Mouse (Mus musculus) limb, embryonic 13.5 days (tissue): ENCODE measurements around the gene Nhsl2. TPM values are rescaled to one million over a fixed set of nuclear protein-coding genes. Genes with fewer than 3 reads are reported as not detected.
"Not testable (repeated sequence)": the region's sequence is repeated elsewhere in the genome, so short reads cannot be mapped to it uniquely, and the experiment has no call there.

Experiments
- ATAC-seq: fragments of 200-750 bp; cut with Nextera tagmentation; 2 replicates; pipeline ENCODE4 v1.8.0; 2017; ENCODE audit warnings: low read depth, moderate number of reproducible peaks, moderate TSS enrichment; ENCODE audit not compliant: low FRiP score
- H3K27ac ChIP-seq: fragments of 300-500 bp; sonication (generic); 2 replicates; pipeline ENCODE4 v1.5.1; 2015; ENCODE audit warnings: inconsistent platforms, mild to moderate bottlenecking, moderate library complexity
- H3K27me3 ChIP-seq: fragments of 300-500 bp; sonication (generic); 2 replicates; pipeline ENCODE4 v1.6.1; 2015; ENCODE audit warnings: mild to moderate bottlenecking, inconsistent platforms
- H3K36me3 ChIP-seq: fragments of 300-500 bp; sonication (generic); 2 replicates; pipeline ENCODE4 v1.6.1; 2015; ENCODE audit warnings: inconsistent platforms, mild to moderate bottlenecking, moderate library complexity
- H3K4me1 ChIP-seq: fragments of 300-500 bp; sonication (generic); 2 replicates; pipeline ENCODE4 v1.6.1; 2015; ENCODE audit warnings: inconsistent platforms
- H3K4me2 ChIP-seq: fragments of 300-500 bp; sonication (generic); replicated peaks from 2 replicates; pipeline ENCODE4 v1.6.1; 2015; ENCODE audit warnings: inconsistent platforms, mild to moderate bottlenecking, moderate library complexity
- H3K4me3 ChIP-seq: fragments of 300-500 bp; sonication (generic); 2 replicates; pipeline ENCODE4 v1.5.1; 2015; ENCODE audit warnings: moderate library complexity, mild to moderate bottlenecking, inconsistent platforms
- H3K9ac ChIP-seq: fragments of 300-500 bp; sonication (generic); 2 replicates; pipeline ENCODE4 v1.6.1; 2015; ENCODE audit warnings: mild to moderate bottlenecking, inconsistent platforms
- H3K9me3 ChIP-seq: fragments of 300-500 bp; sonication (generic); 2 replicates; pipeline ENCODE4 v1.6.1; 2016; ENCODE audit warnings: inconsistent platforms
- WGBS: fragments of 180-500 bp; shearing (Covaris S2); methylation state at CpG from one replicate; pipeline ENCODE4 v1.1.7; 2015; 5-methylcytosine and 5-hydroxymethylcytosine counted together
- polyA plus RNA-seq: library from polyadenylated mRNA; unstranded; fragments of >200 nt; fragmentation: Nextera tagmentation; extraction: Ambion mirVana; gene quantifications from 2 replicates; pipeline ENCODE4 v1.2.1, GENCODE M21; 2015

Nhsl2 gene
- 14.6 and 17.4 TPM in 2 replicates for polyA plus RNA-seq

DNA sequence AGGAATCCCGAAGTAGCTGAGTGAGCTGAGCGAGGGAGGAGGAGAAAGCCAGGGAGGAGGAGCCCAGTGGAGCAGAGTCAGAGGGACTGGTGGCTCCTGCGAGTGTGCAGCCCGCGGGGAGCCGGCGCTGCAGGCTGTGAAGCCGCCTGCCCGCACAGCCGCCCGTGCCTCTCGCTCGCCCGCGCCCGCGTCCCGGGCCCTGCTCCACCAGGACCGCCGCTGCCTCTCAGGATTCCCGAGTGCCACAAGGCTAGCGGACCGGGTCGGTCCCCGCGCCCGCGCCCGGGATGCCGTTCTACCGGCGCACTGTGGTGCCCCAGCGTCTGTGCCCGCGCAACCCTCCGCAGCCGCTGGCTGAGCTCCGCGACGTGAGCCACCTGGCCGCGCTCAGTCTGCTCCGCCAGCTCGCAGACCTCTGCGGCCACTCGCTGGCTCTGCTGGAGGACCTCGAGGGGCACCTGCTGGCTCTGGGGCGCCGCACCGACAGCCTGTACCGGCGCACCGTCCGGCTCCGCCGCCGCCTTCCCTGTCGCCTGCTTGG is at the start of gene Nhsl2:
Gene Nhsl2 (plus strand): TSS at position 105 of the 541 bp plus-strand sequence.
- Histone ChIP-seq H3K27ac (no peak within 1 kb of the TSS; the same call in 1 of the 2 replicates), H3K9me3 (no peaks in the 10 kb centered on the region), H3K4me1 (no peaks in the 10 kb centered on the region; the same call in 1 of the 2 replicates), H3K4me2 (peak within 1 kb of the TSS; percentile 71), H3K36me3 (no peaks in the 10 kb centered on the region), H3K27me3 (peaks cover 77% of the 10 kb centered on the region), H3K9ac (peak within 1 kb of the TSS; percentile 71), H3K4me3 (peak within 1 kb of the TSS; percentile 56)
- 11% methylated on average over 48 of the region's 58 CpGs for WGBS
- peak; percentile 91 for ATAC-seq

DNA sequence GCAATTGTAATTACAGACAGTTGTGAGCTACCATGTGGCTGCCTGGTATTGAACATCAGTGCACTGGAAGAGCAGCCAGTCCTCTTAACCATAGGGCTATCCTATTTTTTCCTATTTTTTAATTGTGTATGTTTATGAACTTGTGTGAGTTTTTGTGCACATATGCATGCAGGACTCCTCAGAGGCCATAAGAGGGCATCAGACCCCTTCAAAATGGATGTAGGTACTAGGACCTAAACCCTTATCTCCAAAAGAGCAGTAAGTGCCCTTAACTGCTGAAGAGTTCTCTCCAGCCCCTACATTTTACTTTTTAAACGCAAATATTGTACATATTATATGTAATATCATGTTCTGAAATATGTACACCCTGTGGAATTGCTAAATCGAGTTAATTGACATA is 43.7 kb upstream of the Nhsl2 start:
- Histone ChIP-seq H3K27ac (no peak overlapping the region), H3K4me2 (no peak overlapping the region), H3K27me3 (peaks cover 13% of the 10 kb centered on the region; the same call in 1 of the 2 replicates), H3K4me3 (no peak overlapping the region), H3K36me3 (no peaks in the 10 kb centered on the region), H3K9me3 (no peaks in the 10 kb centered on the region), H3K9ac (no peak overlapping the region), H3K4me1 (no peaks in the 10 kb centered on the region)
- WGBS, result 36% methylated on average over 2 of the region's 2 CpGs
- ATAC-seq, result no peak

DNA sequence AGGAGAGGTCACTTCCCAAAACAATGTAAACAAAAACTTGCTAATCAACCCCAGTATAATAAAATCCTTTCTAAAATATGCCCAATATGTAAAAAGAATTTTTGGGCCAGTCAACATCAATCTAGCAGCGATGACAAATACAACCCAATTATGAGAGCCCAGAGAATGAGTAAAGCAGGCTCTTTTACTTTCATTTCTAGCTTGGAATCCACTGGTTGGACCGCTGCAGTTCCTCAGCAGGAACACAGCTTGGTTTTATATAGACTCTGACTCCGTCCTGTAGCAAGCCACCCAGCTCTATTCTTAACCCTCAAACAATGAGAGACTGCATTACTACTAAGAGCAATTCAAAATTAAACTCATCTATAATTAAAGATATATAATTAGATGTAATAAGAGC is 37.4 kb upstream of the Nhsl2 start:
- no peak for ATAC-seq
- H3K4me2 ChIP-seq, result no peak overlapping the region
- no peak overlapping the region for H3K9ac ChIP-seq
- H3K27me3 ChIP-seq, result peaks cover 25% of the 10 kb centered on the region
- no peaks in the 10 kb centered on the region for H3K4me1 ChIP-seq
- no peaks in the 10 kb centered on the region for H3K36me3 ChIP-seq
- H3K4me3 ChIP-seq, result no peak overlapping the region
- WGBS, result 65% methylated on average over 3 of the region's 3 CpGs
- H3K9me3 ChIP-seq, result no peaks in the 10 kb centered on the region
- no peak overlapping the region for H3K27ac ChIP-seq

DNA sequence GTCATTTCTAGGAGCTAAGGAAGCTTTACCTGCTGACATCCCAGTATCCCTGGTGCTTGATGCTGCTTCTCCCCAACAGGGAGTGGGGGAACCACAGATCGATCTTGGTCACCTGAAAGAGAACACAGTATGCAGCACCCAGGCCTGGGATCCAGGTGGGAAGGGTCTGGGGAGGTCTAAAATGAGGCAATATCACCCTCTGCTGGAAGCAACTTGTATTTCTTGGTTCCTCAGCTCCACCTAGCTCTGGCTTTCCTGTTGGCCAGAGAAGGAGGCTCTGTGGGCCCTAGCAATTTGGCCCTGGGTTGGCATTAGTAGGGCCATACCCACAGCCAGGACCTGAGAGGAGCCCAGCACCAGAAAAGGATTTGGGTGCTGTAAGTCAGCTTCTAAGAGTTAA is 30.0 kb upstream of the Nhsl2 start:
- WGBS, result 59% methylated on average over 1 of the region's 1 CpGs
- no peaks in the 10 kb centered on the region for H3K4me1 ChIP-seq
- no peak overlapping the region for H3K9ac ChIP-seq
- no peak overlapping the region for H3K4me3 ChIP-seq
- no peaks in the 10 kb centered on the region for H3K36me3 ChIP-seq
- no peak overlapping the region for H3K4me2 ChIP-seq
- no peaks in the 10 kb centered on the region for H3K9me3 ChIP-seq
- no peak for ATAC-seq
- H3K27ac ChIP-seq, result no peak overlapping the region
- H3K27me3 ChIP-seq, result peaks cover 32% of the 10 kb centered on the region

DNA sequence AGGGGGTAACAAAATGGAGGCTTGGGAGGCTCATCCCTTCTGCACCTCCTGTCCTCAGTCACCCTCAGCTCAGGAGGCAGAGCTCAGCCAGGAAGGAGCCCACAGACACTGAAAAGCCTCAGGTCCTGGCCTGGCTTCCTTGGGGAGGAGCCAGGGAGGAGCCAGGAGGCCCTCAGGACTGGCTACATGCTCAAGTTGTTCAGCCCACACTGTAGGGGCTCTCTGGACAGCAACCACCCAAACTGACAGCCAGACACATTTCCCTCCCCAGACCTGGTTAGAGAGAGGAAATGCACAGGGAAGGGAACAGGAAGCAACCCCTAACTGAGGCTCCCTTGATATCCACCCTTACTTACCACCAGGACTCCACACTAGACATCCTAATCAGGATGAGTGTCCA is 29.2 kb upstream of the Nhsl2 start:
- H3K9me3 ChIP-seq, H3K4me1 ChIP-seq, ATAC-seq, H3K36me3 ChIP-seq, H3K27ac ChIP-seq, H3K9ac ChIP-seq, H3K4me2 ChIP-seq, H3K4me3 ChIP-seq: not testable (repeated sequence)
- peaks cover 32% of the 10 kb centered on the region for H3K27me3 ChIP-seq

DNA sequence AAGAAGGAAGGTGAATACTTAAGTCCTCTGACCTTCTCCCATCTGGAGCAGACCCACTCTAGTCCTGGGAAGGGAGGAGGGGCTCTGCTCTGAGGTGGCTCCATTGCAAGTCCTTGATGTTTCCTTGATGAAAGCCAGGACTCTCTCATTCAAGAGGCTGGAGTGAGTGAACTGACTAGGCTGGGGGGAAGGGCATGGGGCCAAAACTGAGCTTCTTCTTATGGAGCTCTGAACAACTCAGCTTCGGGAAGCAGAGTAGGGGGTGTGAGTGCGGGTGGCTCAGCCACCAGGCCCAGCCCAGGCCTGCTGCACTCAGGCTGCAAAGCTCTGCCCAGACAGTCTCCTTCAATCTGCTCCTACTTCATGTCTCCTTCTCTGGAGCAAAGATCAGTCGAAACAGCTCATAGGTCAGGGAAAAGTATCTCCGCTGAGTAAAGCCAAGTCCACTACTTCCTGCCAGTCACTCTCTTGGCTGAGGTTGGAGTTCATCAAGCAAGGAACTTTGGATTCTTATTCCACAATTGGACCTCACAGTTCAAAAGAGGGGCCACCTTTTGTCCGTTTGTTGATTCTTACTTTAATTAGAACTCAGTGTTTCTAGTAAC is 1.9 kb upstream of the Nhsl2 start:
- ATAC-seq, result no peak

DNA sequence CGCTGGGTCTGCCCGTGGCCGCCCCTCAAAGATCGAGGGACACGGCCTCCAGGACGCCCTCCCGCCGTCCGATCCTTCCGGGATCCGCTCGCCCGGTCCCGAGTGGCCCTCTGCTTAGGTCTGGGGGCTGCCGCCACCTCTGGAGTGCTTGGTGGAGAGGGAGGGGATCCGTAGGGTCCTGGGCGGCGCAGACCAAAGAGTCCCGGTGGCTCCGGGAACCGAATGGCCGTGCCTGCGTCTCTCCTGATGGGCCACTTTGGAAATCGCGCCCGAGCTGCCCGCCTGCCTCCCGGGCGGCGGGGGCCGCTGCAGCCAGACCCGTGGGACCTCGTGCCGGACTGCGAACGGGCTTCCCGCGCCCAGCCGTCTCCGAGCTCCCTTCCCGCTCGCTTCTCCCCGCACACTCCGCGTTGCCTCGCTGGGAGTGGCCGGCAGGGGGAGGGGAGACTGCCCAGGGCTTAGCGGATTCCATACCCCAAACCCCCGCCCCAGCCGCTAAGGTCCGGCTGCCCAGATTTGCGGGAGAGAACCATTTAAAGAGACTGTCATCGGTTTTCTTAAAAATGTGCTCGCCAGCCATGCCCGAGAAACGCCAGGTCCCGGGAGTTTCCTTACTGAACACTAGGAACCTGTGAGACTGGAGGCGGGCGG is 841 bp downstream of the Nhsl2 start:
- H3K4me3 ChIP-seq, result peak overlapping the region; percentile 56
- no peaks in the 10 kb centered on the region; the same call in 1 of the 2 replicates for H3K4me1 ChIP-seq
- ATAC-seq, result peak; percentile 38; the same call in 1 of the 2 replicates
- 17% methylated on average over 59 of the region's 59 CpGs for WGBS
- peaks cover 80% of the 10 kb centered on the region for H3K27me3 ChIP-seq
- peak overlapping the region; percentile 71 for H3K9ac ChIP-seq
- H3K36me3 ChIP-seq, result no peaks in the 10 kb centered on the region
- no peak overlapping the region; the same call in 1 of the 2 replicates for H3K27ac ChIP-seq
- peak overlapping the region; percentile 71 for H3K4me2 ChIP-seq
- no peaks in the 10 kb centered on the region for H3K9me3 ChIP-seq

More for the DNA sequence above, 1.9 kb upstream of the Nhsl2 start:
- H3K4me2 ChIP-seq, result no peak overlapping the region
- no peak overlapping the region for H3K27ac ChIP-seq
- H3K9ac ChIP-seq, result no peak overlapping the region
- WGBS, result 41% methylated on average over 5 of the region's 5 CpGs
- no peaks in the 10 kb centered on the region for H3K9me3 ChIP-seq
- no peaks in the 10 kb centered on the region for H3K36me3 ChIP-seq
- peaks cover 77% of the 10 kb centered on the region for H3K27me3 ChIP-seq
- H3K4me3 ChIP-seq, result no peak overlapping the region
- no peaks in the 10 kb centered on the region; the same call in 1 of the 2 replicates for H3K4me1 ChIP-seq

DNA sequence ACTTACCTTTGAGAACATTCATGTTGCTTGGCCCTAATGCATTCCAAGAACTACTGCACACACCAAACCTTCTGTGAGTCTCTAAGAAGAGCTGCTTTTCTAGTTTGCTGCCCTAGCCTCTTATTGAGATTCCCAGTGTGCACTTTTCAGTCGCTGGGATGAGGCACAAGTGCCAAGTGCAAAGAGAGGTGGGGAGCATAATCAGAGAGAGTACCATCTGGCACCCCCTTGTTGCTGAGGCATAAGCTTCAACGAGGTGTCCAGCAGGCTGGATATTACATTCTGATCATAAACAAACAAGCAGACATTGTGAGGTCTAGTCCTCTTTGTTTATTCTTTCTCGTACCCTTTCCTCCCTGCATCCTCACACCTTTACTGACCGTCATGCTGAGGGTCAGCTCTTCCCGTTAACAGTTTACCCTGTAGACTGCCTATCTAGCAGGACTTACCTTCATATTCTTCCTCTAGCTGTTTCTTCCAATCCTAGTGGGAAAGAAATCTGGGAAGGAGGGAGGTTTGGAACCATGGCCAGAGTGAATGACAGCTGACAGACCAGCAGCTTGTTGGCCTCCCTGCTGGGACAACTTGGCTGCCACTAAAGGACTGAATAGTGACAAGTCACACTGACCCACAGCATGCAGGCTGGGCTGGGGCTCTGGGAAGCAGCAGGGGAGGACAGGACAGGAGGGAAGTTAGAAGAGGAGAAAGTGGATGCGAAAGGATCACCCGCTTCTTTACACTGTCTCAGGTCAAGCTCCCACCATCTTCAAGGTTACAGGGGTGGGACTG is 2.6 kb downstream of the Nhsl2 start:
- no peak overlapping the region for H3K4me3 ChIP-seq
- H3K36me3 ChIP-seq, result no peaks in the 10 kb centered on the region
- H3K9me3 ChIP-seq, result no peaks in the 10 kb centered on the region
- no peak overlapping the region for H3K4me2 ChIP-seq
- WGBS, result 58% methylated on average over 7 of the region's 7 CpGs
- H3K4me1 ChIP-seq, result no peaks in the 10 kb centered on the region; the same call in 1 of the 2 replicates
- no peak overlapping the region for H3K27ac ChIP-seq
- H3K9ac ChIP-seq, result no peak overlapping the region
- H3K27me3 ChIP-seq, result peaks cover 67% of the 10 kb centered on the region
- no peak for ATAC-seq

DNA sequence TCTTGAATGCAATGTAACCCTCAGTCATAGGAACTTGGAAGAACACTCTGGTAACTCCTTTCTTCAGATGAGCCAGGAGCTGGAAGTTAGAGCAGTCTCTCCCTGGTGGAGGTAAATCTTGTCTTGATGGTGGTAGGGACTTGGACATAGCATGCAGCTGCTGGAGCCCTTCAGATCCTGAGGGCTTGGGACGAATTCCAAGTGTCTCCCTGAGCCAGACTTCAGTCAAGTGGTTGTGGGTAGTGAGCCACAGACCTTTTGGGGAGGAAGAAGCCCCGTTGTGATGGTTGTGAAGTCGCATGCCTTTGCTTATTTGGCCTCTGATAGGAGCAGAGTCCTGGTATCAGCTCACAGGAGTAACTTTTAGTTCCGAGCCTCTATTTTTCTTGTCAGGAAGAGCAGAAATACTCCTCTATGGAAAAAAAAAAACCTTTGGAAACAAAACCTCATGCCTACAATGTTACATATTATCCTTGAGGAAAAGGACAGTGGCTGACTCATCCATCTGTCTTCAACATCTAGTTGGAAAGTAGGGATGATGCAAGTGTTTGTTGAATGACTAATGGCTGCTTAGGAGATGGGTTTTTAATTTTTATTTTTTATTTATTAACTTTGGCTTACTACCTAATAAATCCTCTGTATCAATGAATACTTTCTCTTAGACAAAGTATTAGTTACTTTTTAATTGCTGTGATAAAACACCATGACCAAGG is 14.6 kb downstream of the Nhsl2 start:
- H3K9ac ChIP-seq, result no peak overlapping the region
- H3K4me2 ChIP-seq, result no peak overlapping the region
- H3K4me1 ChIP-seq, result no peaks in the 10 kb centered on the region
- no peak overlapping the region for H3K4me3 ChIP-seq
- H3K27me3 ChIP-seq, result peaks cover 47% of the 10 kb centered on the region
- H3K27ac ChIP-seq, result no peak overlapping the region
- no peaks in the 10 kb centered on the region for H3K36me3 ChIP-seq
- 76% methylated on average over 4 of the region's 4 CpGs for WGBS
- no peak for ATAC-seq
- H3K9me3 ChIP-seq, result no peaks in the 10 kb centered on the region

DNA sequence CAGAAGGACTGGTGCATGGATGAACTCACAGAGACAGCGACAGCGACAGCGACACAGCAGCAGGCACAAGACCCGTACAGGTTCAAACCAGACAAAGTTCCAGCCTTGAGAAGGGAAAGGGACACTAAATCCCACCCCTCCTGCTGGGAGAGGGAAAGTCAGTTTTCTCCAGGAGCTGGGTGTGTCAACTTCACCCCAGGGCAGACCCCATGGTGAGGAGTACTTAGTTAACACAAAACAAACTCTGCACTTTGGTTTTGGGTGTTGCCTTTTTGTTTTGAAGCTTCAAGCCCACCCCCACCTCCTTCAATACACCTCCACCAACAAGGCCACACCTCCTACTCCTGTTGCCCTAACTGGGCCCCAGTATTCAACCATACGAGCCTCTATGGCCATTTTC is 15.6 kb downstream of the Nhsl2 start:
- no peaks in the 10 kb centered on the region for H3K4me1 ChIP-seq
- H3K4me3 ChIP-seq, result no peak overlapping the region
- no peak overlapping the region for H3K27ac ChIP-seq
- H3K27me3 ChIP-seq, result peaks cover 41% of the 10 kb centered on the region
- H3K36me3 ChIP-seq, result no peaks in the 10 kb centered on the region
- H3K9me3 ChIP-seq, result no peaks in the 10 kb centered on the region
- ATAC-seq, result no peak
- WGBS, result 62% methylated on average over 5 of the region's 5 CpGs
- H3K4me2 ChIP-seq, result no peak overlapping the region
- H3K9ac ChIP-seq, result no peak overlapping the region

DNA sequence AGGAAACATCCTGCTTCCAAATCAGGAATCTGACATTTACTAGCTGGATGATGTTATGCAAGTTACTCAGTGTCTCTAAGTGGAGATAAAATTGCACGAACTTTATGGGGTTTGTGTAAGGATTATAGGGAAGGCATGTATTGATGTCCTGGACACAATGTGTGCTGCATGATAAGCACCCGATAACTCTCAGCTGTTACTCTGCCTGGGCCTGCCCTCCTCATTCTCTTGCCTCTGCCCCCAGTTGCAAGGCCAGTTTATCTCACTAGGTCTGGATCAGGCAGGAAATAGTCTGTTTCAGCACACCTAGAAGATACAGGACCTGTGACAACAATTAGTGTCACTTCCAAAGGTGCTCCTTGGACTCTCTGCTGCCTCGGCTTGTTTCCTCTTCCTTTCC is 25.0 kb downstream of the Nhsl2 start:
- ATAC-seq, result no peak
- Histone ChIP-seq H3K27me3 (peaks cover 35% of the 10 kb centered on the region; the same call in 1 of the 2 replicates), H3K4me3 (no peak overlapping the region), H3K9me3 (no peaks in the 10 kb centered on the region), H3K9ac (no peak overlapping the region), H3K36me3 (no peaks in the 10 kb centered on the region), H3K27ac (no peak overlapping the region), H3K4me1 (0 out of 2 replicates have a peak, but pooled peaks cover 5% of the 10 kb centered on the region), H3K4me2 (no peak overlapping the region)
- WGBS, result 46% methylated on average over 3 of the region's 3 CpGs
